Mouse (Mus musculus) heart, postnatal 14 days (tissue): ENCODE data around the gene Gm28710. TPM values are rescaled to one million over a fixed set of nuclear protein-coding genes. Genes with fewer than 3 reads are reported as not detected.
A peak's percentile ranks its signal among the peaks of the same experiment; 100 is the strongest.

Experiments
- DNase-seq, 2 experiments: peaks; one replicate each; pipeline ENCODE4 v3.0.0; 2021 to 2022
- intact Hi-C: fragments of 180-260 bp; cut with DNase I; formaldehyde crosslinking; loops from one replicate; pipeline ENCODE4 v1.15.1; 2025
- long read RNA-seq, 2 experiments: library from polyadenylated mRNA; stranded (forward); transcript quantifications; one replicate each; pipeline ENCODE4 v2.0.0; 2021
- total RNA-seq, 2 experiments: library from RNA; stranded (reverse); gene quantifications; 2 replicates each; pipeline ENCODE4 v1.2.3; 2021

Gene Gm28710
- total RNA-seq = not detected
- long read RNA-seq, experiment 1 = 0 reads
- long read RNA-seq, experiment 2 = 0 reads

DNA sequence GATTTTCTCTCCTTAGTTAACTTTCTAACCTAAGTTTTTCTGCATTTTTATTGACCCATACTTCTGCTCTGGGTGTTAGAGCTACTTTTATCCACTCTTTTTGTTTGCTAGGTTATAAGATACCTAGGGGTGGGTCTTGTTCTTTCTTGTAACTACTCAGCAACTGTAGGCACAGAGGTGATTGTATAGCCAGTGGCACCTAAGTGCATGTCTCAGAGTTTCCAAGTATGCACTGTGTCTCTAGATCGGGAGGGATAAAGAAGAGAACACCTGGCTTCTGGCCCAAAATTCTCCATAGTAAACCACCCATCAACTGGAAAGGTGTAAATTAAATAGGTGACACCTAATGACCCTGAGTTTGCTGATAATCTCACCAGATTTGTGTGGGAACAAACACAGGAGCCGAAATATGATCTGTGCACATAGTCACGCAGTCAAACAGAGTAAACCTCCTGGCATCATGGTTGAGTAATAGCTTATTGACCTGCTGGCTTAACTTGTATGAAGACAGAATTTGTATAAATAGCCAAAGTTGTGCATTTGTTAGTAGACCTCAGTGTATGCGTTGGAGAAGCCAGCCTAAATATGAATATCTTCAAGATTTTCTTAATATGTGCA, at the start of gene Gm28710:
Gene Gm28710 (plus strand): TSS at position 568 of the 618 bp plus-strand sequence.
- intact Hi-C loops = no loop called here
- no peak for DNase-seq

DNA sequence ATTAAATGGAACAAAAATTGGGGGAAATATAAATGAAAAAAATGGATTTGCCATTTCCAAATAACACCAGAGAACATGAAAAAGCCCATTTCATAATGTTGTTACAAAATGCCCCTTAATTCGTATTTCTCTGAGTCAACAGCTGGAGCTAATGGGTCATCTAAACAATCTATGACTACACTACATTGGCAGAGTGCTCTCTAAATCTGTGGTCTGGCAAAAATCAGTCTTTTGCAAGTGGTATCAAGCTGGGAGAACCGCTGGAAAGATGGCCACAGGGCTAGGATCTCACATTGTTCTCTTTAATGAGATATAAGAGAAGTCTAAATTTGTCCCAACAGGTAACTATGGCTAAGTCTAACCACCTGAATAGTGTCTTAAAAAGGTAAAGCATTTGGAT, 14.4 kb upstream of the Gm28710 start:
- intact Hi-C loops = no loop called here
- no peak for DNase-seq

DNA sequence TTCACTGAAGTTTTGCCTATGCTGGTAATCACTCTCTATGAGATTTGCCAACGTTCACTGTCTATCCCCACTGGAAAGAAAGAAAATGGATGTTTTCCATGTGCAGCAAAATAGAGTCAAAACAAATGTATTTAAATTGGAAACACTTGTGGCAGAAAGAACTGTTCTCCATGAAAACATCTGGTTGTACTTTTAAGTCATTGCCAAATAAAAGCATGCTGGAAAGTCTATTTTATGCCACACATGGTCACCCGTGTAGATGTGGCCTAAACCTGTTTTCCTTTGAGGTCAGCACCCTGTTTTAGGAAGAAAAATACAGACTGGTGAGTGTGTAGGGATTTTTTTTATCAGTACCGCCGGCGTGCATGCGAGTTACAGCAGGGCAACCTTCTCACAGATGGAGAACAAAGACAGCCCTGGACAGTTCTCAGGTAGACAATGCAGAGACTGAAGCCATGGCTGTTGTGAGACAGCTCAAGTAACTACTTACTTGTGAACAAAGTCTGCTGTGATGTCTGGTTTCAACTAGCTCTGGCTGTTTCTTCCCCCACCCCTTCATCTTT, 12.9 kb upstream of the Gm28710 start:
- no peak for DNase-seq
- intact Hi-C loops = no loop called here

DNA sequence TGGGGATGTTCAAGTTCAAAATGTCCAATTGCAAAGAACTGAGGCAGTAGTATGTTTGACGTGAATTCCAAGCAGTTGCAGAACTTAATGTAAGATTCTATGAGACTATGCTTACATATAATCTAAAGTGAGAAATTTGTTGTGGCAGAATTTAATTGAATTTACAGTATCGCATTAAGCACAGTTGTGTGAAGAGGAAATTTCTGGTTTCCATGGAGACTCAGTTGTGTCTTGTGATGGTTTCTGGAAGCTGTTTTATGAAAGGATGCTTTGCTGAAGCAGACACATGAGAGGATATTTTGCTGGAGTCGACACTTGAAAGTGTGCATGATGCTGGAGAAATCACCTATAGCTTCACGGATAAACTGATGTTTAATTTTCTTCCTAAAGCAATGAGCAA, 6.0 kb upstream of the Gm28710 start:
- intact Hi-C loops = no loop called here
- no peak for DNase-seq

DNA sequence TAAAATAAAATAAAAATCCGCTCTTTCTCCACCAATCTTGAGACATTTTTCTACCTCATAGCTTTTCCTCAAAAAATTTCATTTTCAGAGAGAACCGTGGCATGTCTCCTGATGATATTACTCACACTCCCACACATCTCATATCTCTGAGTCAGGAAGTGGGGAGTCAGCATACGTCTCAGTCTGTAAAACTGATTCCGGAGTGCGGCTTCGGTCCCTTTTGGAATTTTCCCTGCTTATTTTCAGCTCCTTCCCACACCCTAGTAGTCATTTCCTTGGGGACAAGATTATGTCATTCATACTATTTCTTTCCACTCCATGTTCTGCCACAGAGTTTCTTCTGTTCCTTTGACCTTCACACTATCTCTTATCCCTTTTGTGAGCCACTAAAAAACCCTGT, 3.4 kb downstream of the Gm28710 start:
- intact Hi-C loops = no loop called here

DNA sequence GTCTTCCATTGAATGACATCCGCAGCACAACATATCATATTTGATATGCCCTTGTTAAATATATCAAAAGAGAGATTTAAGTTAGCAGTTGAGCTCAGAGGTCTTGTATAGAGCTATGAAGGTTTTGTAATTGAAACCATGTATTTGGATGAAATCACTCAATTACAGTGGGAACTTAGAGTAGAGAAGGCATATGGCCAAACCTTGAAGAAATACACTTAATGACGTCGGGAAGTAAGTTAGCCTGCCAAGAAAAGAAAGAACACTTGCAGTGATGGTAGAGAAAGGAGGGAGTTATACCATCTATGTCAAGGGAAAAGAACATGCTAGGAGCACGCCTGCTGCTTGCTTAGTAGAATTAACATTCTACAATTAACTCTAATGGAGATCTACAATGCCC, 11.1 kb downstream of the Gm28710 start:
- intact Hi-C loops = no loop called here
- no peak for DNase-seq

More for the DNA sequence above, 3.4 kb downstream of the Gm28710 start:
- DNase-seq = no peak

DNA sequence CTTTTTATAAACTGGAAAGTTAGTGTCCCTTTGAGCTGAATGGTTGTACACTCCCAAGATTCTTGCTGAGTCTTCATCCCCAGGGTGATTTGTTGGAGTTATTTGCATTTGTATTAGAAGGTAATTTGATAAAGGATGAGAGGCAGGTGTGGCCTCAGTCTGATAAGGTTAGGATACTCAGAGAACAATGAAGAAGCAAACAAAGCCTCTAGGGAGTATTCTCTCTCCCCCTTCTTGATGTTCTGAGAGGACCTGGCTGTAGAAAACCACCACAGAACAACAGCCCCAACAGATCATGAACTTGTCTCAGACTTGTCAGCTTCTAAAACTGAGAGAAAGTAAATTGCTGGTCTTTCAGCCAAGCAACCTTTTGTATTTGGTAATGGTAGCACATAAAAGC, 47.4 kb downstream of the Gm28710 start:
- intact Hi-C loops = no loop called here
- DNase-seq = no peak

DNA sequence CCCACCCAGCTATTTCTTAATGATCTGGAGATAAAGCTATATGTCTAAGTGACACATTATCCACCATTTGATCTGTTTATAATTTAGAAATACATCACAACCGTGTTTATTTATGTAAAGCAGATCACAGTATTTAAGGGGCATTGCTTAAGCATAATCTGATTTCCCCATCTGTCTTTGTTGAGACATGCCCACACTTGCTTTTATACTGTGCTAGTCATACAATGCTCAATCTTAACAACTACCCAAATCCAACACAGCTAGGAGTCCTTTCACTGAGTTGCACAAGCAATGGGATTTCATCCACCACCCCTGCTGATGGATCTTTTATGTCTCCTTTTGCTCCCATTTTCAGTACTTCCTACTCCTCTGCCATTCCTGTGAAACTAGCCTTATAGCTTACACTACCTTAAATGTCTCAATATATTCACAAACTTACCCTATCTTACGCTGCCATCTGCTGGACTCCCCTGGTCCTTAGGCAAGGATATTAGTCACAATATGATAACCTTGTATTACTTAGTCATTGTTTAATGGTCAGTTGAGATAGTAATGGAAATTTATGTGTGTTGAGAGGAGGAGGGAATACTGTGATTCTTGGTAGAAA, 77.8 kb downstream of the Gm28710 start:
- DNase-seq = peak; percentile 25 to 53
- intact Hi-C loops = loop anchor here (2.0 kb wide), 1 partner anchor 561 kb away; no protein-coding TSS in a partner anchor

DNA sequence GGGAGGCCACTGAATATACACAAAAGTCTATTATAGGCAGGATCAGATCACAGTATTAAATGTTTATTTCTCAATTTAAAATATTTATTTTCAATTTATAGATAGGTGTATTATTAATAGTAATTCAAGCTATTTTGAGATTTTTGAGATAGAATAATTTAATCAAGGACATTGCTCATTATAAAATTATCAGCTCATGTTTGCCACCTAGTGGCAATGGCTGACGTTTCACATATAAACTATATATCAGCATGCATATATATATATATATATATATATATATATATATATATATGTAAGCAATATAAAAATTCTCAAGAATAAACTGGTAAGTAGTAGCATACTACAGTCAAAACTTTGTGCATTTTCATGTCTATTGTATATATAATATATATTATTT, 102.6 kb downstream of the Gm28710 start:
- intact Hi-C loops = no loop called here
- peak in 1 of 2 experiments; percentile 5 for DNase-seq

DNA sequence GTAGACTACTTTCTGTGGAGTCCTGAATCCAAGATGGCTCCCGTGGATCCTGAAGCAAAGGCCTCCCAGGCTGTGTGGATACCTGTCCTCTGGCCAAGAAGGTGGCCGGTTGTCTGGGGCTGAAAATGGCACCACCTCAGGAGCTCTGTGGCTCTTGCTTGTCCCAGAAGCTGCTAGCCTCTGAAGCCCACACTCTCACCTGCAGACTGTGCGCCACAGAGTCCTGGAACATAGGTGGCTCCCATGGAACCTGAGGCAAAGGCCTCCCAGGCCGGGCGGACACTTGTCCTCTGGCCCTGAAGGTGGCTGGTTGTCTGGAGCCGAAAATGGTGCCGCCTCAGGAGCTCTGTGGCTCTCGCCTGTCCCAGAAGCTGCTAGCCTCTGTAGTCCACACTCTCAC, 128.2 kb downstream of the Gm28710 start:
- intact Hi-C loops = no loop called here
- no peak for DNase-seq

DNA sequence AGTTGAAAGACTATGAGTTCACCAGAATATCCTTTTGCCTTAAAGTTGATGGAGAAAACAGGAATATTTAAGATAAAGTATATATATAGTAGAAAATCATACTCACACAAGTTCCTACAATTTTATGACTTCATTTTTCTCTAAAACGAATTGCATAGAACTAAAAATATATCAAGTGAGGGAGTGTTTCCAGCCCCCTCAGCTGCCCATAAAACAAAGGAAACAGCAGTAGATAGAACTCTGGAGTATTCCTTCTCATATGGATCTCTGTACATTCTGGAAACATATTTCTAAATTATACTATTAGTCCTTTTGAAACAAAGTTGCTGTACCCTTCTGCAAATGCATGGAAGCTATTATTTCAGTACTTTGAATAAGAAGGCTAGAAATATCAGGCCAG, 130.9 kb downstream of the Gm28710 start:
- no peak for DNase-seq
- intact Hi-C loops = no loop called here

Other genes starting within 250 kb of the Gm28710 start
- gene Hgf, start 238.3 kb upstream of the Gm28710 start, total RNA-seq = under 1 TPM; 0.61 to 0.84 TPM